Mouse (Mus musculus) yolk sac, embryonic 10.5 days (tissue): ENCODE measurements around the gene Idi2.
A peak's percentile ranks its signal among the peaks of the same experiment; 100 is the strongest.
"Not testable (repeated sequence)": the region's sequence is repeated elsewhere in the genome, so short reads cannot be mapped to it uniquely, and the experiment has no call there.

Experiments used
- DNase-seq: peaks from one replicate; pipeline ENCODE4 v3.0.0-alpha.2; 2017; ENCODE audit warnings: low spot score

Idi2 gene

DNA sequence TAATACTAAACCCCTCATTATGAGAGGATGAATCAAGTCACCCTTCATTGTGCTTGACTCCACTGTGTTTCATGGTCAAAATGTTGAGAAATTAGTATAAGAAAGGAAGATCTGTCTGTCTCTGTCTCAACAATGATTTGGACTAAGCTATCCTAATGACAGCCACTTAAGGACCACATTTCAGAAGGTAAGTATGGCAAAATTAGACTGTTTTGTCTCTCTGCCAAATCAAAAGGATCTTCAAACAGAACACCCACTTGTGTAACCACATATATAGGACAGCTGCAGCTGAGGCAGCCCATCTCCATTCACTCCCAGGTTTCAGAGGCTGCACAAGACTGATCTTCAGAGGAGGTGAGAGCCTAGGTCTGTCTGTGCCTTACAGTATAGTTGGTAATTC is at the start of gene Idi2:
TSS of gene Idi2 (plus strand) at position 301 of the 400 bp plus-strand sequence.
- DNase-seq: not testable (repeated sequence)

DNA sequence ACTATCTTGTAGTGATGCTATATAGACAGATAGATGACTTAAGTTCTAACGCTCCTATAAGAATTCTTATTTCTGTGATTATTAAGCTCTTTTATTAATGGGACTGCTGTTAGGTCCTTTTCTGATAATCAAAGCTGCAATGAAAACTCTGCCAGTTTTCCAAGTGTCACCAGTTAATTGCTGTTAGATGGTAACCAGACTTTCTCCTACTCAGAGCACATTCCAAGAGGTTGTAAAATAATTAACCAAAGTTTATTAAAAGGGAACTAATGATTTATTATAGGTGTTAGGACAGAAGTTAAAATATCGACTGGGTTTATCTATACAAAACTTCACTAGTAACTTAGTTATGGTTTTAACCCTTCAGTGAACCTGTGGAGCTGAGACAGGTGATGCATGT is 46.7 kb upstream of the Idi2 start:
- not testable (repeated sequence) for DNase-seq

DNA sequence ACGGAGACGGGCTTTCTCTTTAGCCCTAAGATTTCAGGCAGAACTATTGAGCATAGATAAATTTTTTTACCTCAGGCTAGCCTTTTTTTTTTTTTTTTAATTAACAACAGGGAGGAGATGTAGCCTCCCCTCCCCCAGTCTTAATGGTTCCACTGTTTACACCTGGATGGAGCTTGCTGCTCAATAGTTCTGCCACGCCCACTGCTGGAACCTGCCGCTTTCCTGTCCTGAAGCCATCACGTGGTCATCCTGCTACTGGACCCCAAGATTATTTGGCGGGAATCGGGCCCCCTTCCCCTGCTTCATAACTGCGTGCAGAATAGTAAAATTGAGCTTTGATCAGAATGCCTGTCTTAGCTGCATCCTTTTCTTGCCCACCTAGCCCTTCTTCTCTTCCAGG is 38.8 kb upstream of the Idi2 start:
- not testable (repeated sequence) for DNase-seq

DNA sequence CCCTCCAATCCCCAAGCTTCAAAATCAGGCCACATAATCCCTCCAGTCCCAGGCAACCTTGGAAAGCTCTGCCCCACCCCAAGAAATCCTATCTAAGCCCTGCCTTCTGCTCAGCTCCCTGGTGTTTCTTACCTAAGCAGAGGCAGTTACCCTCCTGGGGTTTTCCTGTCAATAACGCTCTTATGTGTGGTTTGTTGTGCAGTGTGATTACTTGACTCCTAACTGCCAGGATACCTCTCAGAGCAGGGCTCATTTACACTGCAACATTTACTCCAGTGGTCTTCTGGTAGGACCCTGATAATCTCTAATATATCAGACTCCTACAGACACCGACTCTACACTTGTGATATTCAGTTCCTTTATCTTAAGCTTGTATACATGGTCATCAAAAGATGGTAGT is 19.2 kb upstream of the Idi2 start:
- no peak for DNase-seq

GRCm38 (mm10) chr13:8937611-8938140 is 15.0 kb upstream of the Idi2 start:
- not testable (repeated sequence) for DNase-seq

GRCm38 (mm10) chr13:8941110-8941509 is 11.6 kb upstream of the Idi2 start:
- DNase-seq: not testable (repeated sequence)

- DNase-seq: not testable (repeated sequence)
Observed at GRCm38 (mm10) chr13:8941701-8942100, 11.0 kb upstream of the Idi2 start.

DNA sequence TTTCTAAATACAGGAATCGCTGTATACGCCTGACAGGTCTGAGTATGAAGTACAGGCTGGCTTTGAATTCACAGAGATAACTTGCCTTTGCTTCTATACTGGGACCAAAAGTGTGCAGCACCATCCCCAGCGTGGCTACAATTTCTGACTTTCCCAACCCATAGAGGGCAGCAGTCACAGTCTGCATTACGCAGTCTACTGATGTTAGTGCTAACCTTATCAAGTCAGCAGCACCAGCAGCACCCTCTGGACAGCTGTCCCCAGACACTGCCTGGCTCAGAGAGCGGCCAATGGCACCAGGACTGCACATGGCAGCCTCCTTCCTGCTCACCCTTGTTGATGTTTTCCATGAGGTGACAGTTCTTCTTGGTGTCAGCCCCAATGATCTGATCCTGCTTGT is 8.8 kb upstream of the Idi2 start:
- not testable (repeated sequence) for DNase-seq

GRCm38 (mm10) chr13:8948131-8948530 is 4.5 kb upstream of the Idi2 start, which contains the start of gene Gm9745:
TSS of gene Gm9745 (minus strand) at chr13:8948231.
- not testable (repeated sequence) for DNase-seq

DNA sequence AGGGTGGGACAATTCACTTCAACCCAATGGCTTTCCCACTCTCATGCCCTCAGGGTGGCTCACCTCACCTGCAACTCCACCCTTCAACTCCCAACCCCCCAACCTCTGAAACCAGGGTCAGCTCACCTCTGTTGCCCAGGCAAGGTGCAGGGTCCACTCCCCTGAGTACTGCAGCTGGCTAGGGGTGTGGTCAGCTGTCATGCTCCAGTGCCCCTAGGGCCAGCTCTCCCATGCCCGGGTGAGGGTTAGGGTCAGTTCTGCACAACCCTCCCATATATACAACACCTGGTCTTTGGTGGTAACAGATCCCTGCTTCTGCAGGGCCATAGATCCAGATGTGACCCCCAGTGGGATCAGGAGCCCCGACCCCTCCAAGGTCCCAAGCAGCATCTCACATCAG is 2.5 kb downstream of the Idi2 start:
- DNase-seq: not testable (repeated sequence)

GRCm38 (mm10) chr13:8956873-8957272 is 4.2 kb downstream of the Idi2 start:
- DNase-seq: not testable (repeated sequence)

DNA sequence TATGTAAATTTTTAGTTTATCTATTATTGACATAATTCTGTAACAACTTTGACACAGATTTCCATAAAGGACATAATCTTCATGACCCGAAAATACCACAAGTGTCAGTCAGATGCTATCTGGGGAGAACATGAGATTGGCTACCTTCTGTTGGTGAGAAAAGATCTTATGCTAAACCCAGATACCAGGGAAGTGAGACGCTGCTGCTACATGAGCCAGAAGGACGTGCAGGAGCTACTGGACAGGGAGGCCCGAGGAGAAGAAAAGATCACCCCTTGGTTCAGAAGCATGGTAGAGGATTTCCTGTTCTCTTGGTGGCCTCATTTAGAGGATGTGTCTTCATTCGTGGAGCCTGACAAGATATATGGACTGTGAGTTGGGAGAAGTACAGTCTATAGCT is 6.4 kb downstream of the Idi2 start:
- not testable (repeated sequence) for DNase-seq

DNA sequence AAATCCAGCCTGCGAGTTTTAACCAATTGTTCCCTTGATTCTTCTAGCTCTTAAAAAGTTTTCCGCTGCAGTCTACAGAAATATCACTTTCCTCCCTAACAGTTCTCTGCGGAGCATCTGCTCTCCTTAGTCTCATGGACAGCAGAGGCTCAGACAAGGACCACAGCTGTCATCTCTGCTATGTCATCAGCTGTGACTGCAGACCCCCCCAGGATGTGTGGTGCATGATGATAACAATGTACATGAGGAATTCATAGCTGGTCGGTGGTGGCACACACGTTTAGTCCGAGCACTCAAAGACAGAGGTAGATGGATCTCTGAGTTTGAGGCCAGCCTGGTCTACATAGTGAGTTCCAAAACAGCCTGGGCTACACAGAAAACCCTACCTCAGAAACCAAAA is 6.9 kb downstream of the Idi2 start:
- not testable (repeated sequence) for DNase-seq

- not testable (repeated sequence) for DNase-seq
Observed at GRCm38 (mm10) chr13:8961128-8961888, 8.6 kb downstream of the Idi2 start.

GRCm38 (mm10) chr13:8962266-8962665 is 9.6 kb downstream of the Idi2 start:
- not testable (repeated sequence) for DNase-seq

DNA sequence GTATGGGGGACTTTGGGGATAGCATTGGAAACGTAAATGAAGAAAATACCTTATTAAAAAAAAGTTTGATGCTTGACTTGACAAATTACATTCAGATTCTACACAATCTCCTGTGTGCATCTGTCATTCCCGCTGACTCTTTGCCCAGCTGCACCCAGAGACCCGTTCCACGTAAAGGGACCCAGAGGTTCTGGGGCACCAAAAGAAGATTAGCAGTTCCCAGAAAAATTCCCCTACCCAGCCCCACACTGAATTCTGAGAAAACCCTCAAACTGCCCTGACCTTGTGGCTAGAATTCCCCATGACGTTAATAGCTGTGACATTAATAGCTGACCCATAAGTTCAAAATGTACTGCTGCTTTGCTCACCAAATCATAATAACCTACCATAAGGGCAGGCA is 12.6 kb downstream of the Idi2 start:
- DNase-seq: no peak

GRCm38 (mm10) chr13:8967742-8968141 is 15.1 kb downstream of the Idi2 start:
- DNase-seq: no peak

- DNase-seq: no peak
Observed at GRCm38 (mm10) chr13:8972369-8972768, 19.7 kb downstream of the Idi2 start.

DNA sequence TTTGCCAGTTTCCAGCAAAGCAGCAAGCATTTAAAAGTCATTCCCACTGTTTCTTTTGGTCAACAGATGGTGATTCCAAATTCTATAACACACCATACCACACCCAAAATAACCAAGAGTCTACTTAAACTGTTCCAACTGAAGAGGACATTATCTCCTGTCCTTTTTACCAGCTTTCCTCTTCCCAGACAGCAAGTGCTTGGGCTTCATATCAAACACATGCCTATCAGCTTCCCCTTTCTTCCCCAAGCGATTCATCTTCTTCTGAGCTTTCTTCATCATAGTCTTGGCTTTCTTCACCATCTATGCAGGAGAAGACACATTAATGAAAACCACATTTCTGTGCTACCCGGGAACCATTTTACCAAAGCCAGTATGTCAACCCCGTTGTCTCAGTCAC is 20.3 kb downstream of the Idi2 start:
- DNase-seq: no peak

- DNase-seq: no peak
Observed at GRCm38 (mm10) chr13:8992231-8992630, 39.6 kb downstream of the Idi2 start.

DNA sequence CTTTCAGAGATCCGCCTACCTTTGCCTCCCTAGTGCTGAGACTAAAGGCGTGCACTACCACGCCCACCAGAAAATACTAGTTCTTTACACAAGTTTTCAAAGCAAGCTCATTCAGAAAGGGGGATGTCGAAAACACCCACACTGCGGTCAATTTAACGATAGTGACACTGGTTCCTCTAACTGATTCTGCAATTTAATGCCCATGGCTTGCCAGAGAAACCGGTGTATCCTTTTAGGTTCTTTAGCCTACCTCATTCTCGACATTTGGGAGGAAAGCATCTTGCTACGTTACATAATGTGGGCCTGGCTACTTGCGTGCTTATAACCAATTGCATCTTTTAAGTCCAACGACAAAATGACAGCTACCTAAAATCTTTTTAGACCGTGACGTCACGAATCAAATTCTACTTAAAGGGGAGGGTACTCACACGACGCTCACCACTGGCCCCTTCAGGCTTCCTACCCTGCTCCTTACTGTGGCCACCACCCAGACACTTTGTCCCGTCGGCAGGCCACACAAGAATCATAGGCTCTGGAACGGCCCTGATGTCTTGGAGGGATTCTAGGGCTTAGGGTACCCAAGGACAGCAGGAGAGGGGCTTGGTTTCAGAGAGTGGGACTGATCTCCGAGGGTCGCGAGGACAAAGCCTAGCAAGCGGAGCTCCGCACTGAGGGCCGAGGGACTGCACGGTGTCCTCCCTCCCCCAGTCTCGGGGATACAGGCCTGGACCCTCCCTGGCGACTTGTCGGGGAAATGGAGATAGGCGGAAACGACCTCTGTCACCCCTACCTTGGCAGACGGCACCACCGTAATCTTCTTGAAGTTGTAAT is 42.7 kb downstream of the Idi2 start:
- DNase-seq: no peak

- DNase-seq: peak; percentile 93
Observed at GRCm38 (mm10) chr13:8995990-8996786, 43.5 kb downstream of the Idi2 start, which contains the start of gene Gtpbp4. TSS of gene Gtpbp4 (minus strand) at chr13:8996083.
